Mouse (Mus musculus): ENCODE data around the gene Jun. TPM values are rescaled to one million over a fixed set of nuclear protein-coding genes. Genes with fewer than 3 reads are reported as not detected.
A peak's percentile ranks its signal among the peaks of the same experiment; 100 is the strongest.

Gene Jun
- polyA plus RNA-seq, 1 experiment, result 71.4 TPM

DNA sequence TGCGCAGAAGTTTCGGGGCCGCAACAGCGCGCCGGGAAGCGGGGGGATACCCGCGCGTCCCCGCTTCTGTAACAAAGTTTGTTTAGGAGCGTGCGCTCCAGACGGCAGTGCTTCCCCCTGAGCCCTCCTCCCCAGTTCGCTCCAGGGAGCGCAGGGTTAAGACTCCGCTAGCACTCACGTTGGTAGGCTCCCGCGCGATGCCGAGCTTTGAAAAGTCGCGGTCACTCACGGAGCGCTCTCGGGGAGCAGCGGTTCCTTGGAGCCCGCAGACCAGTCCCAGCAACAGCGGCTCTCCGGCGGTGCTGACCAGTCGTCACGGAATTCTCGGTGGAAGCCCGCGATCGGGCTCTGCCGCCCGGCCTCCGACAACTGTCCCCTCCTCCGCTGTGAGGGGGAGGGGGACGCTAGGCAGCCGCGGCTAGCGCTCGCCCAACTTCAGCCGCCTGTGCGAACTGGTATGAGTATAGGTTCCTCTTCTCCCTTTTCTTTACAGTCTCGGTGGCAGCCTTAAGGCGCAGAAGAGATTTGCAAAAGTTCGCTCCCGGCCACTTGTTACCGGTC, 631 bp downstream of the Jun start:
- TF ChIP-seq FOSL1 (IDR thresholded peaks at IDR 0.05; ENCODE audit: insufficient read depth, low read length, poor library complexity, severe bottlenecking) (no peak), MYOG (IDR thresholded peaks at IDR 0.05; ENCODE audit: control insufficient read depth, extremely low read depth, insufficient read length) (no peak), MYOD1 (IDR thresholded peaks at IDR 0.05; ENCODE audit: control insufficient read depth, insufficient read length, low read depth) (no peak), CEBPB (IDR thresholded peaks at IDR 0.05; ENCODE audit: low read depth) (no peak), CTCF (IDR thresholded peaks at IDR 0.05; ENCODE audit: control insufficient read depth, insufficient read depth, insufficient read length) (no peak), MAX (IDR thresholded peaks at IDR 0.05) (no peak), USF1 (IDR thresholded peaks at IDR 0.05; ENCODE audit: low read depth) (no peak)
- Histone ChIP-seq H3K27me3 (ENCODE audit: control insufficient read depth, insufficient read depth, insufficient read length) (no peaks in the 10 kb centered on the region), H3ac (ENCODE audit: control insufficient read depth, insufficient read length, low read depth) (peak overlapping the region; percentile 88), H3K36me3 (ENCODE audit: control insufficient read depth, insufficient read depth) (peaks cover 27% of the 10 kb centered on the region), H3K79me2 (ENCODE audit: control insufficient read depth, insufficient read depth) (peaks cover 37% of the 10 kb centered on the region), H3K79me3 (ENCODE audit: low read depth) (peaks cover 32% of the 10 kb centered on the region), H3K4me3 (ENCODE audit: insufficient read depth, poor library complexity, severe bottlenecking) (peak overlapping the region; percentile 89)

DNA sequence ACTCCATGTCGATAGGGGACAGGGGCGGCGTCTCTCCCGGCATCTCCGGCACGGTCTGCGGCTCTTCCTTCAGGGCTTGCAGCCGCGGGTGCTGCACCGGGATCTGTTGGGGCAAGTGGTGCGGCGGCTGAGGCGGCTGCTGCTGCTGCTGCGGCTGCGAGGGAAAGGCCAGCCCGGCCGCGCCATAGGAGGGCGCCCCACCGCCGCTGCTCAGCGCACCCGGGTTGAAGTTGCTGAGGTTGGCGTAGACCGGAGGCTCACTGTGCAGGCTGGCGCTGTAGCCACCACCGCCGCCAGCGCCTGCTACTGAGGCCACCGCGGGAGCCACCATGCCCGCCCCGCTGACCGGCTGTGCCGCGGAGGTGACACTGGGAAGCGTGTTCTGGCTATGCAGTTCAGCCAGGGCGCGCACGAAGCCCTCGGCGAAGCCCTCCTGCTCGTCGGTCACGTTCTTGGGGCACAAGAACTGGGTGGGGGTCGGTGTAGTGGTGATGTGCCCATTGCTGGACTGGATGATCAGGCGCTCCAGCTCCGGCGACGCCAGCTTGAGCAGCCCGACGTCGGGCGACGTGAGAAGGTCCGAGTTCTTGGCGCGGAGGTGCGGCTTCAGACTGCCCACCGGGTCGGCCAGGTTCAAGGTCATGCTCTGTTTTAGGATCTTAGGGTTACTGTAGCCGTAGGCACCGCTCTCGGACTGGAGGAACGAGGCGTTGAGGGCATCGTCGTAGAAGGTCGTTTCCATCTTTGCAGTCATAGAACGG, 1.3 kb downstream of the Jun start:
- Histone ChIP-seq H3ac (ENCODE audit: control insufficient read depth, insufficient read length, low read depth) (peak overlapping the region; percentile 88), H3K27me3 (ENCODE audit: control insufficient read depth, insufficient read depth, insufficient read length) (no peaks in the 10 kb centered on the region), H3K4me3 (ENCODE audit: insufficient read depth, poor library complexity, severe bottlenecking) (peak overlapping the region; percentile 89), H3K36me3 (ENCODE audit: control insufficient read depth, insufficient read depth) (peaks cover 27% of the 10 kb centered on the region), H3K79me2 (ENCODE audit: control insufficient read depth, insufficient read depth) (peaks cover 37% of the 10 kb centered on the region), H3K79me3 (ENCODE audit: low read depth) (peaks cover 32% of the 10 kb centered on the region)
- peak; percentile 80 for TF ChIP-seq CTCF (IDR thresholded peaks at IDR 0.05; ENCODE audit: control insufficient read depth, insufficient read depth, insufficient read length)
- no peak for TF ChIP-seq CEBPB (IDR thresholded peaks at IDR 0.05; ENCODE audit: low read depth)
- TF ChIP-seq MAX (IDR thresholded peaks at IDR 0.05), result no peak
- no peak for TF ChIP-seq USF1 (IDR thresholded peaks at IDR 0.05; ENCODE audit: low read depth)
- no peak for TF ChIP-seq FOSL1 (IDR thresholded peaks at IDR 0.05; ENCODE audit: insufficient read depth, low read length, poor library complexity, severe bottlenecking)
- no peak for TF ChIP-seq MYOG (IDR thresholded peaks at IDR 0.05; ENCODE audit: control insufficient read depth, extremely low read depth, insufficient read length)
- no peak for TF ChIP-seq MYOD1 (IDR thresholded peaks at IDR 0.05; ENCODE audit: control insufficient read depth, insufficient read length, low read depth)

DNA sequence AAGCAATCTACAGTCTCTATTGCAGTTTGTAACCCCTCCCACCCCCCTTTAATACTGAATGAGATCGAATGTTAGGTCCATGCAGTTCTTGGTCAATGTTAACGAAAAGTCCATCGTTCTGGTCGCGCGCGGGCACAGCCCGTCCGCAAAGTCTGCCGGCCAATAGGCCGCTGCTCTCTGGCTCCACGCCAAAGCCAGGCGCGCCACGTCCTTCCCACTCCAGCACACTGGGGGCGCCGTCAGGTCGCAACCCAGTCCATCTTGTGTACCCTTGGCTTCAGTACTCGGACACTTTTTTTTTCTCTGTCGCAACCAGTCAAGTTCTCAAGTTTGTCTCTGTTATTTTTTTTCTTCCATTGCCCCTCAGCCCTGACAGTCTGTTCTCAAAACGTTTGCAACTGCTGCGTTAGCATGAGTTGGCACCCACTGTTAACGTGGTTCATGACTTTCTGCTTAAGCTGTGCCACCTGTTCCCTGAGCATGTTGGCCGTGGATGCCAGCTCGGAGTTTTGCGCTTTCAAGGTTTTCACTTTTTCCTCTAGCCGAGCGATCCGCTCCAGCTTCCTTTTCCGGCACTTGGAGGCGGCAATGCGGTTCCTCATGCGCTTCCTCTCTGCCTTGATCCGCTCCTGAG, 2.0 kb downstream of the Jun start:
- peak overlapping the region; percentile 88 for H3ac ChIP-seq (ENCODE audit: control insufficient read depth, insufficient read length, low read depth)
- peaks cover 27% of the 10 kb centered on the region for H3K36me3 ChIP-seq (ENCODE audit: control insufficient read depth, insufficient read depth)
- H3K4me3 ChIP-seq (ENCODE audit: insufficient read depth, poor library complexity, severe bottlenecking), result peak overlapping the region; percentile 89
- H3K79me3 ChIP-seq (ENCODE audit: low read depth), result peaks cover 32% of the 10 kb centered on the region
- H3K27me3 ChIP-seq (ENCODE audit: control insufficient read depth, insufficient read depth, insufficient read length), result no peaks in the 10 kb centered on the region
- no peak for TF ChIP-seq MYOG (IDR thresholded peaks at IDR 0.05; ENCODE audit: control insufficient read depth, extremely low read depth, insufficient read length)
- TF ChIP-seq CTCF (IDR thresholded peaks at IDR 0.05; ENCODE audit: control insufficient read depth, insufficient read depth, insufficient read length), result peak; percentile 73
- TF ChIP-seq MYOD1 (IDR thresholded peaks at IDR 0.05; ENCODE audit: control insufficient read depth, insufficient read length, low read depth), result peak; percentile 18
- no peak for TF ChIP-seq USF1 (IDR thresholded peaks at IDR 0.05; ENCODE audit: low read depth)
- H3K79me2 ChIP-seq (ENCODE audit: control insufficient read depth, insufficient read depth), result peaks cover 37% of the 10 kb centered on the region

DNA sequence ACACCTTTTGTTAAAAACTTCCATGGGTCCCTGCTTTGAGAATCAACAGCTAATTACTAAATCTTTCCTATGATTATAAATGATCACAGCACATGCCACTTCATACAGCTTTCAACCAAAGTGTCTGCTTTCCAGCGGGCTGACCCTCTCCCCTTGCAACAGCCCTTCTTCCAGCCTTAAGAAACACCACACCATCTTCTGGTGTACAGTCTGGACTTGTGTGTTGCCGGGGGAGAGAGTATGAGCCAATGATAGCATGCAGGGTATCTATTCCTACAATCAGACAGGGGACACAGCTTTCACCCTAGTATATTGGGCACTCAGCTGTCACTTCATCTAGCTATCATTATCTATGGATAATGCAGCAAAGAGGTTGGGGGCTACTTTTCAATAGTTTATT, 2.9 kb downstream of the Jun start:
- peaks cover 32% of the 10 kb centered on the region for H3K79me3 ChIP-seq (ENCODE audit: low read depth)
- peak overlapping the region; percentile 89 for H3K4me3 ChIP-seq (ENCODE audit: insufficient read depth, poor library complexity, severe bottlenecking)
- H3K27me3 ChIP-seq (ENCODE audit: control insufficient read depth, insufficient read depth, insufficient read length), result no peaks in the 10 kb centered on the region
- TF ChIP-seq CTCF (IDR thresholded peaks at IDR 0.05; ENCODE audit: control insufficient read depth, insufficient read depth, insufficient read length) (no peak), FOSL1 (IDR thresholded peaks at IDR 0.05; ENCODE audit: insufficient read depth, low read length, poor library complexity, severe bottlenecking) (no peak), MYOG (IDR thresholded peaks at IDR 0.05; ENCODE audit: control insufficient read depth, extremely low read depth, insufficient read length) (no peak), MYOD1 (IDR thresholded peaks at IDR 0.05; ENCODE audit: control insufficient read depth, insufficient read length, low read depth) (no peak), USF1 (IDR thresholded peaks at IDR 0.05; ENCODE audit: low read depth) (no peak), CEBPB (IDR thresholded peaks at IDR 0.05; ENCODE audit: low read depth) (no peak), MAX (IDR thresholded peaks at IDR 0.05) (no peak)
- H3K79me2 ChIP-seq (ENCODE audit: control insufficient read depth, insufficient read depth), result peaks cover 37% of the 10 kb centered on the region
- peaks cover 27% of the 10 kb centered on the region for H3K36me3 ChIP-seq (ENCODE audit: control insufficient read depth, insufficient read depth)
- peak overlapping the region; percentile 65 for H3ac ChIP-seq (ENCODE audit: control insufficient read depth, insufficient read length, low read depth)

DNA sequence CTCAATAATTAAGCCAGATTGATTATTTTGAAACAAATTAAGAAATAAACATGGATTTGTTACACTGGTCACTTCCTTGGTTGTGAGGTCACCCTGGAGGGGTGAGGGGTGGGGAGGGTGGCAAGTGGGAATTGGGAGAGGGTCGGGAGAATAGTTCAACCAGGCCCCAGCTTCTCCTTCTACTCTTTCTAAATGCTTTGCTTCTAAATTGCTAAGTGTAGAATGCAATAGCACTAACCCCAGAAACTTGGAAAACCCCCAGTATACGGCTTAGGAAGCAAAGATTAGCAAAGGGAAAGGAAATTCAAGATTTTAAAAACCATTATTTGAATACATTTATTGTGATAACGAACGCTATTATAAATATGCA, 3.3 kb downstream of the Jun start:
- Histone ChIP-seq H3K79me2 (ENCODE audit: control insufficient read depth, insufficient read depth) (peaks cover 37% of the 10 kb centered on the region), H3K36me3 (ENCODE audit: control insufficient read depth, insufficient read depth) (peaks cover 27% of the 10 kb centered on the region), H3ac (ENCODE audit: control insufficient read depth, insufficient read length, low read depth) (no peak overlapping the region), H3K27me3 (ENCODE audit: control insufficient read depth, insufficient read depth, insufficient read length) (no peaks in the 10 kb centered on the region), H3K79me3 (ENCODE audit: low read depth) (peaks cover 32% of the 10 kb centered on the region), H3K4me3 (ENCODE audit: insufficient read depth, poor library complexity, severe bottlenecking) (peak overlapping the region; percentile 89)
- TF ChIP-seq MYOG (IDR thresholded peaks at IDR 0.05; ENCODE audit: control insufficient read depth, extremely low read depth, insufficient read length) (no peak), CEBPB (IDR thresholded peaks at IDR 0.05; ENCODE audit: low read depth) (no peak), MAX (IDR thresholded peaks at IDR 0.05) (no peak), CTCF (IDR thresholded peaks at IDR 0.05; ENCODE audit: control insufficient read depth, insufficient read depth, insufficient read length) (no peak), FOSL1 (IDR thresholded peaks at IDR 0.05; ENCODE audit: insufficient read depth, low read length, poor library complexity, severe bottlenecking) (no peak), MYOD1 (IDR thresholded peaks at IDR 0.05; ENCODE audit: control insufficient read depth, insufficient read length, low read depth) (no peak), USF1 (IDR thresholded peaks at IDR 0.05; ENCODE audit: low read depth) (no peak)

Data from C2C12 (cell line).